Mouse (Mus musculus): ENCODE data around the gene Kcnk16. TPM values are rescaled to one million over a fixed set of nuclear protein-coding genes. Genes with fewer than 3 reads are reported as not detected.
"Not testable (repeated sequence)": the region's sequence is repeated elsewhere in the genome, so short reads cannot be mapped to it uniquely, and the experiment has no call there.

Gene Kcnk16
- not detected for total RNA-seq (2021)
- long read RNA-seq, experiment 1, result 0 reads
- long read RNA-seq, experiment 2, result 0 reads

- no peak for DNase-seq
These were observed at the start of gene Kcnk16 for GRCm38 (mm10) chr14:20269082-20269809. TSS of gene Kcnk16 (minus strand) at chr14:20269199.

DNA sequence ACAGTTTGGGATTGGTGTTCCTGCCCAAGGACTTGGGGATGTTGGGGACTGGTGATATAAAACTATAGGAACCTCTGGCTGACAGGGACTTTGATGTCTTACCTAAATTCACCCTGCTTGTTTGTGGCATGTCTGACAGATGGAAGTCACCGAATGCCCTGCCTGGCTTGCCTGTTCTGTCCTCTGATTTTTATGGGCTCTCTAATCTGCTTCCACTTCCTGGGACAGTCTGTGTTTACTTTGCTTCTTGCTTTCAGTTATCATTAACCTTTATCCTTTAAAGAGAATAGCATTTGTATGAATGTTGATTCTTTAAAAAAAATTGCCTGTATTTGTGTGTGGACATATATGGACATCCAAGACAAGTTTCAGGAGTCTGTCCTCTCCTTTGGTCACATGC lies 46.1 kb upstream of the Kcnk16 start:
- DNase-seq, result no peak

GRCm38 (mm10) chr14:20305085-20305484 lies 36.1 kb upstream of the Kcnk16 start:
- not testable (repeated sequence) for DNase-seq

GRCm38 (mm10) chr14:20298131-20298530 lies 29.1 kb upstream of the Kcnk16 start:
- DNase-seq, result peak; percentile 53 to 66

DNA sequence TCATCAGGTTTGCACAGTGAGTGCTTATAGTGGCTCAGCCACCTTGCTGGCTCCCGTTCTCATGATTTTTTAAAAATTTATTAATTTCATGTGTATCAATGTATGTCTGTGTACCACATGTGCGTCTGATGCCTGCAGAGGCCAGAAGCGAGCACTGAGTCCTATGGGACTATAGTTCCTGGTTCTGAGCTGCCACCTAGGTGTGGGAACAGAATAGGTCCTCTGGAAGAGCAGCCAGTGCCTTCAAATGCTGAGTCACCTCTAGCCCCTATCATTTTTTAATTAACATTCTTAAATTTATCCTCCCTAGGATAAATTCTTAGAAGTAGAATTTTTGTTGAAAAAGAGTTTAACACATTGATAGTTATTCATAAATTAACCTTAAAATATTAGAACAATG lies 28.6 kb upstream of the Kcnk16 start:
- no peak for DNase-seq

- DNase-seq, result no peak
These were observed 25.9 kb upstream of the Kcnk16 start for GRCm38 (mm10) chr14:20294947-20295346.

DNA sequence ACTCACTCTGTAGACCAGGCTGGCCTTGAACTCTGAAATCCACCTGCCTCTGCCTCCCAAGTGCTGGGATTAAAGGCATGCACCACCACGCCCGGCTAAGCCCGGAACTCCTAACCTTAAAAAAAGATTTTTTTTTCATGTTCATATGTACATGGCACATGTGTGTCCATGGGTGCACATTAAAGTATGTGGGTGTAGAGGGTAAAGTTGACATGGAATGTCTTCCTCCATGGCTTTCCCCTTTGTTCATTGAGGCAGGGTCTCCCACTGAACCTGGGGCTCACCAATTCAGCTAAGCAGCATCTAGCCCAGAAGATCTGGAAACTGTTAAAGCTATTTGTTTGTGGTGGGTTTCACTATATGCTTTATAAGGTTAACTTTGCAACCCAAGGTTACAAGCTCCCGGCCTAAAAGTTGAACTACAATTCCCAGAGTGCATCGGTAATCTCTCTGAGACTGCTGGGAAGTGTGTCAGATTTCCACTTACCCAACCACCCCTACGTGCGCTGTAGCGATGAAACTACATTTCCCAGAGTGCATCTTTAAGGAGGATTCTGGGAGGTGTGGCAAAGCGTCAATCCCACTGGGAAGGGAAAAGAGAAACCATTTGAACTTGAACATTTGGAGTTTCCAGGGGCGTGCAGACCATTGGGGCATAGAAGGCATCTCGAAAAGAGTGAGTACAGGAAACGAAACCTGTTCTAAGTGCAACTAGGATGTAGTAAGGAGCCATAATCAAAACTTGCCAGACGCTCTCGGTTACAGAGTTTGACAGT lies 25.3 kb upstream of the Kcnk16 start, which contains the start of gene Nudt13:
TSS of gene Nudt13 (plus strand) at position 581 of the 776 bp plus-strand sequence.
- DNase-seq, result peak; percentile 93 to 96

- DNase-seq, result no peak
These were observed 22.4 kb upstream of the Kcnk16 start for GRCm38 (mm10) chr14:20291391-20291790.

- DNase-seq, result no peak
These were observed 578 bp downstream of the Kcnk16 start for GRCm38 (mm10) chr14:20268421-20268820.

DNA sequence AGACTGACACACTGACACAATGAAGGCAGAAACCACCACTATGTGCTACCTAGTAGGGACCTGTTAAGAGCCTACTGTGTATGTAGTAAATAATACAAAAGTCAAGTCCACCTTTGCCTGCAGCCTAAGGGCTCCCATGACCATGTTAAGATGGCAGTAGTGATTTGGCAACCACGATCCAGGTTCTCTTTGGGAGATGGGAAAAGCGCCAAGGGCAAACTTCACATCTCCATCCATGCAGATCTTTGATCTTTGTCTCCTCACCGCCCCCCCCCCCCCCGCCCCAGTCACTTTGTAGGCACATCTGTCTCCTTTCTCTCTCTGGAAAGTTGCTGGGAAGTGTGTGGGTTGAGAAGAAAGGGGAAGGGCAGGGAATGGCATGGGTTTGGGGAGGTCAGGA lies 6.7 kb downstream of the Kcnk16 start:
- DNase-seq, result no peak

GRCm38 (mm10) chr14:20258185-20259113 lies 10.6 kb downstream of the Kcnk16 start:
- peak; percentile 57 to 89 for DNase-seq

DNA sequence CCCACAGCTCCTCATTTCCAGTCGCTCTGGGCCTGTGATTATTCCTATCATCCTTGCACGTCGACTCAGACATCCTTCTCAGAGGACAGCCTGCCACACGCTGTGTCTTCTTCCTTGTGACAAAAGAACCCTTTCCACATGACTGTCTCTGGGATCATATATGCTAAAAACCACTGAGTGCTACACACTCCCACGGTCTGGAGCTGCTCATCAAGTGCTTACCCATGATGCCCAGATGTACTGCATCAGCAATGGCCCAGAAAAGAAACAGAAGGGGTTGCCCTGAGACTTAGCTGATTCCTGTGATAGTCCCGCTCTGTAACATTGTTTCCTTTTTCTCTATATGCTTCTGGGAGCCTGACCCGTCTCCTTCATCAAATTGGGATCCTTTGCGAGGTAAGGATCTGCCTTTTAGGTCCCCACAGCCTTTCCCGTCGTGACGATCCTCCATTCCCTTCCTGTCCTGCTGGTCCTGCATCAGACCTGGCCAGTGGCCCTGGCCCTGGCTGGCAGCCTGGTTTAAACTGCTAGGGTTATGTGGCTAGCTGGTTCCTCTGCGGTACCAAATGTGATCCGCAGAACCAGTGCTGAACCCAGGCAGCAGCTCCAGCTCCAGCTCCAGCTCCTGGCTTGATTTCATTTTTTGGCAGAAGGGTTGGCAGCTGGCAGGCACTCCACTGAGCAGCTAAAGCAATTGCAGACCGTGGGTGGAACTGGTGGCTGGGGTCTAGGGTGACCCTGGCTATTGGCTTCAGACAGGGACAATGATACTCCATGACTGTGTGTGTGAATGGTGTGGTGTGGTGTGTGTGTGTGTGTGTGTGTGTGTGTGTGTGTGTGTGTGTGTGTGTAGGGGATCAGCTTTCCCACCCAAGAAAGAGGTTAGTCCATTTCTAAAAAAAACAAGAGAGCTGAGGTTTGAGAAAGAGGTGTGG lies 18.5 kb downstream of the Kcnk16 start:
- peak; percentile 16 to 18 for DNase-seq

- no peak for DNase-seq
These were observed 21.0 kb downstream of the Kcnk16 start for GRCm38 (mm10) chr14:20248001-20248400.

- DNase-seq, result peak; percentile 34 to 66
These were observed 22.2 kb downstream of the Kcnk16 start for GRCm38 (mm10) chr14:20246811-20247266.

DNA sequence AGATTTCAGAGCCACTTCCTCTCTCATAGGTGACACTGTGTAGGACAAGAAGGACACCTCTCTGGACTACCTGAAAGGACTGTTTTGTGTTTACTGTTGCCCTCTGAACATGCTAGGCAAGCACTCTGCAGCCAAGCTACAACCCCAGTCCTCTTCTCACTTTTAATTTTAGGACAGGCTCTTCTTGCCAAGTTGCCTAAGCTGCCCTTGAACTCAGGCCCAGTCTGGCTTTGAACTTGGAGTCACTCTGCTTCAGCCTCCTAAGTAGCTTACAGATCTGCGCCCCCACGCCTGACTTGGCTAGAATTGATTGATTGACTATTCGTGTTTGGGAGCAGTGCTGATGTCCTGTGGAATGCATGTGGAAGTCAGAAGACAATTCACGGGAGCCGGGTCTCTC lies 23.1 kb downstream of the Kcnk16 start:
- peak in 1 of 2 experiments; percentile 19 for DNase-seq

DNA sequence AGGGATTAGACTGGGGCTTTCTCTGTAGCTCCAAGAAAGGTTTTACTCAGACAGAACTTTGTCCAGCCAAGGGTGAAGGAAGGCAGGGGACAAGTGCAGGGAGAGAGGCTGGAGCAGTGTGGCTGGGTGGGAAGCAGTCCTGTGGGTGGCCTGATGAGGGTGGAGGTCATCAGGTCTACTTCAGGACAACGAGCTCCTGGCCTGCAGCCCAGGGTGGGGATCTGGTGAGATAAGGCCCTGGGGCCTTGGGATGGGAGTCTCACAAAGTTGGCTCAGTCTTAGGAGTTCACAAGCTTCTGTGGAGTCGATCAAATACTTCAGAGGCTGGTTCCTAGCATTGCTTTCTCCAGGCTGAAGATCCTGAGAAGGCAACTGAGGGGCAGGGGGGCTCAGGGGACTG lies 23.7 kb downstream of the Kcnk16 start:
- DNase-seq, result peak; percentile 22 to 45

DNA sequence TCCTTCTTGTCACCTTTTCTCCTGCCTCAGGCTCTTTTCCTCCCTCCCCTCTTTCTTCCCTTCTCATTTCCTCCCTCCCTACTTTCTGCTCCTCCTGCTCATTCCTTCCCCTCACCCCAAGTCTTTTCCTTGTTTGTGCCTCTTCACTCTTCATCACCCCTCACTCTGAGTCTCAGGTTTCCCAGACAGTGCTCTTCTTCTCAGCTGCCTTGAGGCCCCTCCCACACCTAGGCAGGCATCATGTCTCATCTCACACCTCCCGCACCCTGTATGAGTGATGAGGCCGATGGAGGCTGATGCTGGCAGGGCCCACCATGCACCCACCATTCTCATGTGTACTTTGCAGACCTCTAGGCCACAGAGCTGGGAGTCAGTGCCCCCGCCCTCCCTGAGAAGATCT lies 25.8 kb downstream of the Kcnk16 start:
- no peak for DNase-seq

GRCm38 (mm10) chr14:20242454-20242853 lies 26.5 kb downstream of the Kcnk16 start:
- DNase-seq, result peak in 1 of 2 experiments; percentile 20

- no peak for DNase-seq
These were observed 34.6 kb downstream of the Kcnk16 start for GRCm38 (mm10) chr14:20234403-20234802.

GRCm38 (mm10) chr14:20233016-20233980 lies 35.7 kb downstream of the Kcnk16 start:
- no peak for DNase-seq
